Mouse (Mus musculus) kidney, embryonic 14.5 days (tissue): ENCODE measurements around the gene Zfp410. TPM values are rescaled to one million over a fixed set of nuclear protein-coding genes. Genes with fewer than 3 reads are reported as not detected.
A peak's percentile ranks its signal among the peaks of the same experiment; 100 is the strongest.
"Not testable (repeated sequence)": the region's sequence is repeated elsewhere in the genome, so short reads cannot be mapped to it uniquely, and the experiment has no call there.

ENCODE experiments used
- ATAC-seq: fragments of 200-750 bp; cut with Nextera tagmentation; 2 replicates; pipeline ENCODE4 v1.8.0; 2017; ENCODE audit warnings: moderate number of reproducible peaks, mild to moderate bottlenecking, moderate TSS enrichment, moderate library complexity; ENCODE audit not compliant: low FRiP score, low TSS enrichment
- H3K27ac ChIP-seq: fragments of 300-500 bp; sonication (generic); 2 replicates; pipeline ENCODE4 v1.5.1; 2014; ENCODE audit warnings: low read depth, mild to moderate bottlenecking, low read length, moderate library complexity, mixed read lengths
- H3K27me3 ChIP-seq: fragments of 300-500 bp; sonication (generic); 2 replicates; pipeline ENCODE4 v1.6.1; 2014; ENCODE audit warnings: mild to moderate bottlenecking, low read length; ENCODE audit not compliant: control insufficient read depth, insufficient read depth
- H3K36me3 ChIP-seq: fragments of 300-500 bp; sonication (generic); 2 replicates; pipeline ENCODE4 v1.6.1; 2014; ENCODE audit warnings: low read length, mixed read lengths; ENCODE audit not compliant: control insufficient read depth, insufficient read depth
- H3K4me1 ChIP-seq: fragments of 300-500 bp; sonication (generic); 2 replicates; pipeline ENCODE4 v1.6.1; 2014; ENCODE audit warnings: low read length, mixed read lengths; ENCODE audit not compliant: control insufficient read depth, insufficient read depth
- H3K4me2 ChIP-seq: fragments of 300-500 bp; sonication (generic); replicated peaks from 2 replicates; pipeline ENCODE4 v1.6.1; 2014; ENCODE audit warnings: low read depth, mild to moderate bottlenecking, low read length
- H3K4me3 ChIP-seq: fragments of 300-500 bp; sonication (generic); 2 replicates; pipeline ENCODE4 v1.5.1; 2014; ENCODE audit warnings: mild to moderate bottlenecking, low read length
- H3K9ac ChIP-seq: fragments of 300-500 bp; sonication (generic); 2 replicates; pipeline ENCODE4 v1.6.1; 2014; ENCODE audit warnings: low read depth, mild to moderate bottlenecking, low read length, moderate library complexity
- H3K9me3 ChIP-seq: fragments of 300-500 bp; sonication (generic); 2 replicates; pipeline ENCODE4 v1.6.1; 2016; ENCODE audit warnings: low read length; ENCODE audit not compliant: control insufficient read depth
- WGBS: fragments of 180-500 bp; shearing (Covaris S2); extraction: QIAGEN DNeasy Blood & Tissue Kit; methylation state at CpG from one replicate; pipeline ENCODE4 v1.1.7; 2014; 5-methylcytosine and 5-hydroxymethylcytosine counted together
- polyA plus RNA-seq: library from polyadenylated mRNA; unstranded; fragments of >200 nt; fragmentation: Nextera tagmentation; extraction: Ambion mirVana; gene quantifications from 2 replicates; pipeline ENCODE4 v1.2.1, GENCODE M21; 2014

Gene Zfp410
- polyA plus RNA-seq, 1 experiment from 2014 or later, result 88.7 TPM

DNA sequence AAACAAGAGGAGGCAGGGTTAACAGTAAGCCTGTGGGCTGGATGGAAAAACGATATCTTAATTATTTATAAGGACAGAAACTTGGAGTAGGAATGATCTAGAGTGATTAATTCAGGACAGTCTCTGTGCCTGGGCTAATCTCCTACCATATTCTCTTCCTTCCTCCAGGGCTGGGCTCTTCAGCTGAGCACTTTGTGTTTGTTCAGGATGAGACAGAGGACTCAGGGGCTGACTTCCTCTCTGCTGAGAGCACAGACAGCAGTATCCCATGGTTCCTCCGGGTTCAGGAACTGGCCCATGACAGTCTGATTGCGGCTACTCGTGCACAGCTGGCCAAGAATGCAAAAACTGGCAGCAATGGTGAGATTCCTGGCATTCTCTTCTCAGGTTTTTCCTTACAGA lies 10.5 kb downstream of the Zfp410 start:
- H3K27ac ChIP-seq, result no peak overlapping the region
- no peak overlapping the region for H3K9ac ChIP-seq
- no peak overlapping the region for H3K4me2 ChIP-seq
- peaks cover 61% of the 10 kb centered on the region for H3K36me3 ChIP-seq
- no peaks in the 10 kb centered on the region for H3K9me3 ChIP-seq
- H3K27me3 ChIP-seq, result no peaks in the 10 kb centered on the region
- WGBS, result 73% methylated on average over 4 of the region's 4 CpGs
- H3K4me1 ChIP-seq, result no peaks in the 10 kb centered on the region
- H3K4me3 ChIP-seq, result no peak overlapping the region
- no peak for ATAC-seq

DNA sequence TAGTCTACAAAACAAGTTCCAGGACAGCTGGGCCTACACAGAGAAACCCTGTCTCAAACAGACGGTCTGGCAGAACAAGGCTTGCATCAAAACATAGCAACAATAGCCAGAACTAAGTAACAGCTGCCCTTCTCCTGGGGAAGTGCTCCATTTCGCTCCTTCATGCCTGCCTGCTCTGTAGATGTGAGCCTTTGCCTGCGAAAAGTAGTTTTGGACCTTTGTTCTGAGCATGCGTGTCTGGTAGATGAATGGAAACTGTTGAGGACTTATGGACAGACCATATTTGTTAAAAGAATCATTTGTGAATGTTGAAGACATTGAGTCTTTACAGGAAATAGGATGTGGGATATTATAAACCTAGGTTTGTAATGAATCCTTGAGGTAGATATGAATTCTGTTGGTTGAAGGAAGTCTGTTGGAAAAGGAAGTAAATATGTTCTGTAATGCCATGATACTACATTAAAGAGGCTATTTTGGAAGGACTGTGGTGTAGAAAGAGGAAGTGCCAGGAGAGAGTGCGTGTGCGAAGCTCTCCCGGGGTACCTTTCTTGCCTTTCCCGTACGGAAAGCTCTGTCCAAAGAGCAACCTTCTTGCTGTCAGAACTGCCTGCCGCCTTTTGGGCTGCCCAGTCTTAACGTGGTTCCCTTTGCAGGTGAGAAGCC lies 20.4 kb downstream of the Zfp410 start:
- Histone ChIP-seq H3K9ac (no peak overlapping the region), H3K27me3 (no peaks in the 10 kb centered on the region), H3K36me3 (peaks cover 82% of the 10 kb centered on the region), H3K9me3 (no peaks in the 10 kb centered on the region), H3K4me2 (no peak overlapping the region), H3K4me3 (no peak overlapping the region), H3K27ac (no peak overlapping the region), H3K4me1 (no peaks in the 10 kb centered on the region)
- no peak for ATAC-seq
- 89% methylated on average over 11 of the region's 11 CpGs for WGBS

DNA sequence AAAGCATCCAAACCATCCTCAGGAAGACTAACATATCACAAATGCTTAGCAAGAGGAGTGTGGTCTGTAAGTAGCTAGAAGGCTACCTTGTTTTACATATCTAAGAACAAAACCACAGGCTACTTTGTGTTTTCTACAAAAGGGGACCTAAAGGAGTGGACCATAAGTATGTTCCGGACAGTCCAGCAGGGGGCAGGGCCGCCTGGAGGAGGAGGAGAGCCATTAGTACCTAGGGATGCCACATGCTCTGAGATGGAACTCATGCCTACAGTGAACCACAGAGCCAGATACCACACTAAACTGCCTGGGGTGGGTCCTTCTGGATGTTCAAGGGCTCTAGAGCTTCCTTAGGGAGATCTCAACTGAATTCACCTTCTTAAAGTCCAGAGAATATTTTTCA lies 30.5 kb downstream of the Zfp410 start:
- WGBS, result 39% methylated on average over 2 of the region's 2 CpGs
- H3K27me3 ChIP-seq, result no peaks in the 10 kb centered on the region
- peaks cover 12% of the 10 kb centered on the region for H3K36me3 ChIP-seq
- H3K9me3 ChIP-seq, result no peaks in the 10 kb centered on the region
- no peaks in the 10 kb centered on the region for H3K4me1 ChIP-seq
- no peak overlapping the region for H3K27ac ChIP-seq
- no peak overlapping the region for H3K9ac ChIP-seq
- H3K4me2 ChIP-seq, result no peak overlapping the region
- no peak for ATAC-seq
- no peak overlapping the region for H3K4me3 ChIP-seq

DNA sequence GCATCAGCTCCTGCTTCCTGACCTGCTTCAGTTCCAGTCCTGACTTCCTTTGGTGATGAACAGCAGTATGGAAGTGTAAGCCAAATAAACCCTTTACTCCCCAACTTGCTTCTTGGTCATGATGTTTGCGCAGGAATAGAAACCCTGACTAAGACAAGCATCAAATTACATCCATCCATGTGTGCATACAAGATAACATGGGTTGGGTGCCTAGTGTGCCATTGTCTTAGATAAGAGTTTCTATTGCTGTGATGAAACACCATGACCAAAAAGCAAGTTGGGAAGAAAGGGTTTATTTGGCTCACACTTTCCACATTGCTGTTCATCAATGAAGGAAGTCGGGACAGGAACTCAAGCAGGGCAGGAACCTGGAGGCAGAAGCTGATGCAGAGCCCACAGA lies 42.0 kb downstream of the Zfp410 start:
- H3K4me1 ChIP-seq, result peaks cover 11% of the 10 kb centered on the region
- ATAC-seq, H3K9me3 ChIP-seq, H3K9ac ChIP-seq, H3K27me3 ChIP-seq, H3K27ac ChIP-seq, H3K36me3 ChIP-seq, H3K4me2 ChIP-seq, H3K4me3 ChIP-seq: not testable (repeated sequence)
- WGBS, result 73% methylated on average over 2 of the region's 2 CpGs

DNA sequence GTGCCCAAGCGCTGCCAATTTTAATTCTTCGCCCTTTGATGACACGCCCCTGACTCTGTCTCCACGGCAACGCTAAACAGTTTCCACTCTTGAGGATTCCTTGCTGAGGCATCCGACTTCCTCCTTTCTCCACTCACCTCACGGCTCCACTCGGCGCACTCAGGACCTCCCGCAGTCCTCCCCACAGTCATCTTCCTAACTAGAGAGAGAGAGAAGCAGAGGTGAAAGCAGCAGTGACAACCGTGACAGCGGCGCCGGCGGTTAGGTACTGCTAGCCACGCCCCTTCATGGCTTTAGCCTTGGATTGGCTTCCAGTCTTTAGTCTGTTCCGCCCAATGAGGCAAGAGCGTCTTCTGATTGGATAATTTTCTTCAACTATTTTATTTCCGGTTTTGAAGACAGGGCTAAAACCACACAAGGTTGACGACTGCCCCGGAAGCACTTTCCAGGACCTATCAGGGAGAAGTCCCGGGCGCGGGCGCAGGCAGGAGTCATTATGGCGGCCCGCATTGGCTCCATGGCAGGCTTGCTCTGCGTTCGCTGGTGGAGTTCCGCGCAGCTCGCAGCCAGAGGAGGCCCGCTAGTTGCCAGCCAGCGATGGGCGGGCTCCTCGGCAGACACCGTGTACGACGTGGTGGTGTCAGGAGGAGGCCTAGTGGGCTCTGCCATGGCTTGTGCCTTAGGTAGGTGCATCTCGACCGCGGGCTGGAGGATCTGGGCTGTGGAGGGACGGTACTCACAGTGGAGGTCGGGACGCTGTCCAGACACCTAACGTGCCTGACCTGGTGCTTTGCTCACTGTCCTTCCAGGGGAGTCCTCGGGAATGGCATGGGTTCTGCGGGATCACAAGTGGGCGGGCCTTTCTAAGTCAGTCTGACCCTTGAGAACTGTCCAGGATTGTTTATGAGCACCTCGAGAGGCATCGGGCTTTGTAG lies 45.2 kb downstream of the Zfp410 start, which contains the start of the genes Coq6 and Fam161b:
Gene Coq6 (plus strand): TSS at position 103 of the 935 bp plus-strand sequence.
Gene Fam161b (minus strand): TSS at position 279 of the 935 bp plus-strand sequence.
- H3K4me1 ChIP-seq, result peaks cover 11% of the 10 kb centered on the region
- peak; percentile 99 for ATAC-seq
- peak within 1 kb of the TSS; percentile 74 for H3K9ac ChIP-seq
- no peaks in the 10 kb centered on the region for H3K9me3 ChIP-seq
- H3K27me3 ChIP-seq, result no peaks in the 10 kb centered on the region
- peak within 1 kb of the TSS; percentile 84 for H3K4me3 ChIP-seq
- no peaks in the 10 kb centered on the region for H3K36me3 ChIP-seq
- H3K4me2 ChIP-seq, result peak within 1 kb of the TSS; percentile 64
- WGBS, result 1% methylated on average over 51 of the region's 51 CpGs
- 0 out of 2 replicates have a peak within 1 kb of the TSS, but pooled peaks have one; percentile 8 for H3K27ac ChIP-seq

DNA sequence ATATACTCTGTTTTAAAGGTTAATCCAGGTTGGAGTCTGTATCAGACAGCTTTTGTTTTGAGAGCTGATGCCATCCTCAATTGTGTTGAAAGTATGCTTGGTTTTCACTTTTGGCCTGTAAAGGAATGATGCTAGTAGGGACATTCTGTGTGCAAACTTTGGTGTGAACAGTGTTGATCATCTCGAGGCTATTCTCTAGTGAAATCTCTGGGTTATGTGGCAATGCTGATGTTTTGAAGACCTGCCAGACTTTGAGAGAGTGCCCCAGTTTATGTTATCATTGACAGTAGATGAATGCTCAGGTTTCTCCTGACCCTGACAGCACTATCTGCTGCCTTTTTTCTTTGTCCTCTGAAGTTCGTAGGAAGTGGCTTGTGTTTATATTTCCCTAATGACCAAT lies 46.2 kb downstream of the Zfp410 start:
- no peaks in the 10 kb centered on the region for H3K9me3 ChIP-seq
- peak overlapping the region; percentile 64 for H3K4me2 ChIP-seq
- H3K36me3 ChIP-seq, result peaks cover 2% of the 10 kb centered on the region
- peaks cover 11% of the 10 kb centered on the region for H3K4me1 ChIP-seq
- peak overlapping the region; percentile 84 for H3K4me3 ChIP-seq
- H3K27ac ChIP-seq, result no peak overlapping the region
- WGBS, result 52% methylated on average over 2 of the region's 2 CpGs
- H3K27me3 ChIP-seq, result no peaks in the 10 kb centered on the region
- ATAC-seq, result no peak
- 0 out of 2 replicates have a peak overlapping the region, but pooled peaks have one; percentile 74 for H3K9ac ChIP-seq

DNA sequence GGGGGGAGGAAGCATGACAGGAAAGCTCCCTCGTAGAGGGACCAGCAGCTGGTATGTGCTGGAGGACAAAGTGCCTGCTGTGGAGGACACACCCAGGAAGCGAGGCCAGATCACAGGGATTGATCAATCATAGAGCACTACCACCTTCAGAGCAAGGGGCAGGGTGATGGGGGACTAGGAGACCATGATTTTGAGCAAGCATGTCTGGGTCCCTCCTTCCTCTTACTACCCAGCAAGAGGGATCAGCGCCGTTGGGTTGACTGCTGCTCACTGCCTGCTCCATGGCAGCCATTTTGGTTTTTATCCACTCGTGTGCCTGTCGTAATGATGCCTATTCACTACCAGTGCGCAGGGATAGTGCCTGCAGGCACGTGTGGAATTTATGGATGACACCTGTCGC lies 47.6 kb downstream of the Zfp410 start:
- Histone ChIP-seq H3K9ac (no peak overlapping the region), H3K27ac (no peak overlapping the region), H3K9me3 (no peaks in the 10 kb centered on the region), H3K4me1 (peaks cover 11% of the 10 kb centered on the region), H3K4me2 (no peak overlapping the region), H3K36me3 (peaks cover 16% of the 10 kb centered on the region), H3K27me3 (no peaks in the 10 kb centered on the region), H3K4me3 (no peak overlapping the region)
- WGBS, result 85% methylated on average over 9 of the region's 9 CpGs
- ATAC-seq, result no peak

DNA sequence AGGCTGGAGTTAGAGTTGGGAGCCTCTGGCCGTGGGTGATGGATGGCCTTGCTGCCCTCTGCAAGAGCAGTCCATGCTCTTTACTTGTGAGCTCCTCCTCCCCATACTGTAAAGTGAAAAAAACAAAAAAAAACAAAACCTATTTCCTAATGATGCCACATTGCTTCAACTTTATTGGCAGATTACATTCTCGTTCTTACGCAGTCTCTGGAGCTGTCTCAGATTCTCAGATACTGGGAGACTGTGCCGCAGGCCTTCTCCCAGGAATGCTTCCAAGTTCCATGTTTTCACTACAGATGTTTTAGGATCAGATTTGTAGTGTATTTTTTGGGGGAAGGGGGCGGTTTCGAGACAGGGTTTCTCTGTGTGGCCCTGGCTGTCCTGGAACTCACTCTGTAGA lies 48.5 kb downstream of the Zfp410 start:
- Histone ChIP-seq H3K4me3 (no peak overlapping the region), H3K36me3 (peaks cover 24% of the 10 kb centered on the region), H3K9me3 (no peaks in the 10 kb centered on the region), H3K4me1 (peaks cover 11% of the 10 kb centered on the region), H3K27ac (no peak overlapping the region), H3K27me3 (no peaks in the 10 kb centered on the region), H3K9ac (no peak overlapping the region), H3K4me2 (no peak overlapping the region)
- ATAC-seq, result no peak
- WGBS, result 89% methylated on average over 6 of the region's 6 CpGs

DNA sequence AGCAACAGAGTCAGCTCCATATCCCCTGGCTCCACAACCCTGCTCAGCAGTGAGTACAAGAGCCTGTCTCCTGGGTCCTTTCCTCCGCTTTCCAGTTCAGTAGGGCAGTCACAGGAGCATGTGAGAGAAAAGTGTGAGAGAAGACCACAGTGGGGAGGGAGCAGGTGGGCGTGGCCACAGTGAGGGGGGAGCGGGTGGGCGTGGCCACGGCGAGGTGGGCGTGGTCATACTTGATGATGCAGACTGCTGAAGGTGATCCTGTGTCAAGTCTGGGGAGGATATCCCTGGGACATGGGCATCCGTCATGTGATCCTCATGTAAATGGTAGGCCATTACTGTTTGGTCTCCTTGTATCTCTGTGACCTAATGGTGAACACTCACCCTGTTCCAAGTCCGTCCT lies 50.3 kb downstream of the Zfp410 start:
- Histone ChIP-seq H3K27ac (no peak overlapping the region), H3K27me3 (no peaks in the 10 kb centered on the region), H3K4me2 (no peak overlapping the region), H3K4me1 (peaks cover 6% of the 10 kb centered on the region; the same call in 1 of the 2 replicates), H3K36me3 (peaks cover 42% of the 10 kb centered on the region), H3K9ac (no peak overlapping the region), H3K4me3 (no peak overlapping the region), H3K9me3 (no peaks in the 10 kb centered on the region)
- WGBS, result 79% methylated on average over 9 of the region's 9 CpGs
- ATAC-seq, result no peak
